Mouse (Mus musculus) Muller cell, postnatal 12 days (primary cell): Measurements from ENCODE around the gene Syt9.

ENCODE experiments used
- DNase-seq: peaks from one replicate; pipeline ENCODE4 v3.0.0-alpha.2; 2015; ENCODE audit errors: inconsistent ontology term

The Syt9 gene

DNA sequence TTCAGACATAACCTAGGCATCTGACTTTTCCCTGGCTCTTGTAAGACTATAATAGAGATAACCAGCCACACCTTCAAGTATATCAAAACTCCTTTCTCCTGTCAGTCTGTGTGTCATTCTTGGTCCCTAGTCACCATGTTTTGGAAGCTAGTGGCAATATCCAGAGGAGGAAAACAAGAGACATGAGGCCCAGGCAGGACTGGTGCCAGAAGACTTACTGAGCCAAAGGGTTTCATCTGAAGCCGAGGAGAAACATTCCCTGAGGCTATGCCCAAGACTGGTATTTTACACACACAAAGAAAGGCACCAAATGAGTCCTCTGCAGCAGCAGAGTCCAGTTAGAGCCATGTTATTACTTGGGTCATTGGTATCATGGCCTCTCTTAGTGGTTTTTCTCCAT, 174.5 kb downstream of the Syt9 start:
- peak; percentile 19 for DNase-seq

DNA sequence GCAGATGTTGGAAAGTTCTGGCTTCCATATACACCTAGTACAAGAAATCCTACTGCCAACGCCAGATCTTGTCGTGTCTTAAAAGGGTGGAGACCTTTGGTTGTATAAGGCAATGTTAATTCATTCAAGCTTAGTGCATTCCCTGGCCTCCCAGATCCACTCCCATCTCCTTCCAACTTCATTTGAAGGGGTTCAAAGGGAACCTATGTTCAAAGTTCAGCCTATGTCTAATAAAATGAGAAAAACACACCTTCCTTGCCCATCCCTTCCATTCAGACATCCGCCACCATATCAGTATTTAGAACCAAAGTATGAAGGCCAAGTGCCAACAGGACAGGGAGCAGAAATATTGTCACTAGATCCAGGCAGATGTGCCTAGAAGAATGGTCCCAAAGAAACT, 177.3 kb downstream of the Syt9 start:
- DNase-seq: no peak

DNA sequence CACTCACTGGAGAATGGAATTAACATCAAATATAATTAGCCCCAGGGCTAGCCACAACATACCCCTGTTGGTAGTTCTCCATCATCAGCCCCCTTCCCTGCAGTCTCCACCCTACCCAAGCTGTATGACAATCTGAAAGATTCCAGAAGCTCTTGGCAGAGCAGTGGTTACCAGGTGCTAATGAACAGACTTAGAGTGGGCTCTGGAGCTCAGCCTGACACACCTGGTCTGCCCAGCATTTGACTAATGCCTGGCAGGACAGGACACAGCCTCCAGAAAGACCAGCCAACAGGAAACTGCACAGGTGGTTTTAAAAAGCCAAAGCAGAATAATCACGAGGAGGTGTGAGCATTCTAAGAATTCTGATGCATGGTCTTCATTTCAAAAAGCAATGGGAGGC, 182.9 kb downstream of the Syt9 start:
- no peak for DNase-seq

DNA sequence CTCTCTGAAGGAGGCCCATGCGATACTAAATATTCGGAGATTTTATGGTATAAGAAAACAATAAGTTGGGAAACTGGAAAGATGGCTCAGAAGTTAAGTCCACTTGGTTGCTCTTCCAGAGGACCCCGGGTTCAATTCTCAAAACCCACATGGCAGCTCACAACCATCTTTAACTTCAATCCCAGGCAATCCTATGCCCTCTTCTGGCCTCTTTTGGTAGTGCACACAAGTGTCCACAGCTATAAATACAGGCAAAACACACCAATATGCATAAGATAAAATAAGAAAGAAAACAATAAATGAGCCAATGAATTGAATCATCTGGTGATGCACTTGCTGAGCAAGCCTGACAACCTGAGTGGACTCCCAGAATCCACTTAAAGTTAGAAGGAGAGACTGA, 185.4 kb downstream of the Syt9 start:
- no peak for DNase-seq

DNA sequence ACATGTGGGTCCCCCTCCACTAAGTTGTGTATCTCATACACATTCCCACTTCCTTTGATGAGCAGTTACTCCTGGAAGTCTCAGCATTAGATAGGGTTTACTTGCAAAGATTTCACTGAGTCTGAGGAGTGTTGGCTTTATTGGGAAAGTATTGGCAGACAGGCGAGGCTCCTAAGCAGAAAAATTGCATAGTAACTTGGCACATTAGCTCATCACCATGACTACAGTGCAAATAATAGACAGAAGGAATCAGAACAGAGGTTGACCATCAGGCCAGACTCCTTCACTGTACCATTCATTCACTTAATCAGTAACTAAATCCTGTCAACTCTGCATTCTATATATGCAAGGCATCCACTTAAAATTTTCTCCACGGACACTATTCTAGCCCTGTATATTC, 190.1 kb downstream of the Syt9 start:
- no peak for DNase-seq

DNA sequence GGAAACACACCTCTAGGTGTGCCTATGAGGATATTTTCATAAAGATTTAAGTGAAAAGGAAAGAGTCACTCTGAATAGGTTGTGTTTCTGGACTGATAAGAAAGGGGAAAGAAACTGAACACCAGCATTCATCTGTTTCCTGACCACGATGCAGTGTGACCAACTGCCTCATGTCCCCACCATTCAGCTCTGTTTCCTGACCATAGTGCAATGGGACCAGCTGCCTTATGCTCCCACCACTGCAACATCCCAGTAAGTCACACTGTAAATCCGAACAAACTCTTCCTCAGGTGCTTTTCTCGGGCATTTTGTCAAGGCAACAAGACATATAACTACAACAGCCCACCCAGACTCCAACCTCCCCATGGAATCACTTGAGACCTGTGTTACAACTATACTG, 191.1 kb downstream of the Syt9 start:
- no peak for DNase-seq

DNA sequence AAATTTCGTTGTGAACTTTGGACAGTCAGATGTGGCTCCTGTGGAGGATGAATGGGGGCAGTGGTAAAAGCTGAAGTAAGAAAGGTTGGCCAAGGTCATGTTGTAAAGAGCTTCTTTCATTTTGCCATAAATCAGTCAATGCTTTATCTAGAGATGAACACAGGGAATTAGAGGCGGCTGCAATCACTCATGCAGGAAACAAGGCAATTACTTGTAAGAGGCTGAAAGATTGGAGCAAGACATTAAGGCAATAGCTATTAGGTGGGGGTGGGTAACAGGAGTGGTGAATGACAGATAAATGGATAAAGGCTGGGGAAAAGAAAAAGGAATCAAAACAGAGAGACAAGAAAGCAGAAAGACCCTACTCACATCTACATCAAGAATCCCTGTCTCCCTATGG, 193.2 kb downstream of the Syt9 start:
- DNase-seq: no peak

DNA sequence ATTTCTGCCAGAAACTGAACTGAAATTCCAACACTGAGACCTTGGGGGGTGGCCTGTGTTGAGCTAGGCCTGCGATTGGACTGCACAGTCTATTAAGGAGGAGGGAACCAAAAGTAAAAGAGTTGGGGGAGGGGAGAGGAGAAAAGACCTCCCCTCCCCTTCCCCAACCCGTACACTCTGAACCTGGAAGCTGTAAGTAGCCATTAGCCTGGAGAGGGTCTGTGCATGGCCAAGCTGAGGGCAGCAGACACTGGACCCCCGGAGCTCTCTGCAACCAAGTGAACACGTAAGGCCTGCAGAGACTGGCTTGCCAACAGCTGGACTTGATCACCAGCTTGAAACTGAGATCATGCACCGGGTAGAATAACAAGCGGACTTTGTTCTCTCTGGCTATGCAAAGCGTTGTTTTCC, 196.7 kb downstream of the Syt9 start, which contains the start of gene Olfml1:
Olfml1 (plus strand) TSS at position 186 of the 411 bp plus-strand sequence.
- no peak for DNase-seq

DNA sequence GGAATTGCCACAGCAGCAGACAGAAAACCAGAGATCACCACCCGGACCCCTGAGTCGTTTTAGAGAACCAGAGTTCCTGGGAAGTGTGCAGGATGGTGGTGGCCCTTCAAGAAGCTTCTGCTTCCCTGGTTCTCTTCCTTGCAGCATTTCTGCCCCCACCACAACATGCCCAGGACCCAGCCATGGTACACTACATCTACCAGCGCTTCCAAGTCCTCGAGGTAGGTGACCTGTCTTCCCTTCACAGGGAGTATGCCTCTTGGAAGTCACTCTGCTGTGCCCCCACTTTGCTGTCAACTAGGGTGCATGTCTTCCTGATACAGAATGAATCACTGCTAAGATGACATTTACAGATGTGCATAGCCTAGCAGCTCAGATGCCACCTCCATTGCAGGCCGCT, 197.1 kb downstream of the Syt9 start:
- no peak for DNase-seq

DNA sequence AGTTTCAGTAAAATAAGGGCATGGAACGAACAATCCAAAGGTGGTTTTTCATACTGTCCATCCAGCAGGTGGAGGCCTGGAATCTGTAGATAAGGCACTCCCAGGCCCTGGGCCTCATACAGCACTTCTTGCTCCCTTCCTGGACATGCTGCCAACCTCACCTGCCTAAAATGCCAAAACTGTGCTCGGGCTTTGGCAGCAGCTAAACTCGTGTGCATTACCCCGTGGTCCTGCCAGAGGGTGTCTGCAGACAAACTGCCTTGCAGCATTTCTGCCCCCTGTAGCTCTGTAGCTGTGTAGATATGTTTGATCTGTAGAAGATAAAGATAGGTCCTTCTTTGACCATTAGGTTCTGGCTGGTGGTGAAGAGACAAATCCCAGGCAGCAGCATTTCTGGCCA, 198.4 kb downstream of the Syt9 start:
- no peak for DNase-seq

DNA sequence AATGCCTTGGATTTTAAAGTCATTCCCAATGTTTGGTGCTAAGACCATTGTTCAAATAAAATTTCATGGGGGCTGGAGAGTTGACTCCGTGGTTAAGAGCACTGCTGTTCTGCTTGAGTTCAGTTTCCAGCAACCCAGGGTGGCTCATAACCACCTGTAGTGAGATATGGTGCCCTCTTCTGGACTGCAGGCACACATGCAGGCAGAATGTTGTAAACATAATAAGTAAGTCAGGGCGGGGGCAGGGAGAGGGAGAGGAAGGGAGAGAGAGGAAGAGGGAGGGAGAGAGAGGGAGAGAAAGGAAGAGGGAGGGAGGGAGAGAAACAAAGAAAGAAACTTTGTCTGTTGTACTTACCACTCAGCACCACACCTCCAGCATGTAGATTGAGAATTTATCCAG, 203.3 kb downstream of the Syt9 start:
- DNase-seq: no peak

DNA sequence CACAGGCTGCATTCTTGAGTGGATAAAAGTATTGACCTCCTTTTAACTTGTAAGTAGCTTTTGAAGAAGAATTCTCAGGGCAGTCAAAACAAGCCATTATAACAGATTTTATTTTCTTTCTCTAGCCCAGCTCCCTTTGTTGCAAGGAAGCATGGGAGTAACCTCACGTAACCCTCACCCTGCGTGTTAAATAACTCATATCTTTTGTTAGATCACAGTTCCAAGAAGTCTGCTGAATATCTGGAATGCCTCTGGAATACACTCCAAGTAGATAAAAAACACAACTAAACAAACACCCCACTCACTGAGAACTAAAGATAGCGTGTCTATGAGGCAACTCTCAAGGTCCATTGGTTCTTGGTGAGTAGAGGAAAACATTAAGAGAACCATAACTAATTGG, 203.7 kb downstream of the Syt9 start:
- DNase-seq: no peak

DNA sequence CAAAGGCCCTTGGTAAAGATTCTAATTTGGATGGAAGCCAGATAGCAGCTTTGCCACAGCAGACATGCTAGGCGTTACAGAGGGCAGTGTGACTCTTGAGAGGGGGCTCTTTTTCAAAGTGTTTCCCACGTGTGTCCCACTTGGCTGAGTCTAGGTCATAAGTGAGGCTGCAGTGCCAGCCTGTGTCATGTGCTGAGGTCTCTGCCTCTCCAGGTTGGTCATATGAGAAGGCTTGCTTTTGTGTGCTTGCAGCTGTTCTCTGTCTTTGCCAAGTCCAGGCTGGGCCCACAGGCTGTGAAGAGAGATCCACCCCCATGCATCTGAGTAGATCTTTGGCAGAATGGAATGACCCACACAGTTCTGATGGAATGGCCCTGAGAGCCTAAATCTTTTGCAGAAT, 222.1 kb downstream of the Syt9 start:
- DNase-seq: peak; percentile 58

DNA sequence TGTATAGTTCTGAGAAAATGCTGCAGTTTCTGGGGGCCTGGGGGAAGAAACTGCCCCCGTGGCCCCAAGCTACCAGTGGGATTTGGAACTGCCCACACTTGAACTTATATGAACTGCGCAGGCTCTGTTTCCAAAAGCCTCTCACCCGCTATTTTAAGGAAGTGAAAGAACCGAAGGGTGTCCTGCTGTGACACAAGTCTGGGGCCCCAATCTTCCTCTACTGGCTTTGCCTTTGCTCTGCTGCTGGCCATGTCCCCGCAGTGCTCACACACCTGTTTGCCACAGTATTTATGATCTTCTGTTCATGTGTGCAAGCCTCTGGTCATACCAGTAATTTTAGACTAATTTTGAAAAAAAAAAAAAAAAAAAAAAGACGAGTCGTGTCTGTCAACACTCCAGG, 223.4 kb downstream of the Syt9 start:
- DNase-seq: no peak

DNA sequence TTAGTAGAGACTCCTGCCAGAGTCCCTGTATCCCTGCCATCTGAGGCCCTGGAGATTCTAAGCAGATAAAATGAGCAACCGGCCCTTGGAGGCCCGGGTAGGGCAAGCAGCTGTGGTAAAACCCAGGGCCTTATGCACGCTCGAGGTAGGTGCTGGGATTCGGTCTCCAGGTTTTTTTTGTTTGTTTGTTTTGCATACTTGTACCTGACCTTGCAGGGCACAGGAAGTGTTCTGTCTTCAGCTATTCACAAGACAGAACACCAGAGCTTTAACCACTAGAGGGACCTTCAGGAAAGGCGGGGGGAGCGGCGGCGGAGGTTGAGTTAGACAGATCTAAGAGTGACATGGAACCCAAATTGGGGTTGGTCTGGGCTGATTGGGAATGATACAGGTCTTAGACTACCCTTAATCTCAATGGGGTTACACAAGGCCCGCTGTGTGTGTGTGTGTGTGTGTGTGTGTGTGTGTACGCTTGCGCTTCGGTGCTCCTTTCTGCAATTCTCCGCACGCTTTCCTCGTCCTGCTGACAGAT, 223.9 kb downstream of the Syt9 start:
- no peak for DNase-seq

DNA sequence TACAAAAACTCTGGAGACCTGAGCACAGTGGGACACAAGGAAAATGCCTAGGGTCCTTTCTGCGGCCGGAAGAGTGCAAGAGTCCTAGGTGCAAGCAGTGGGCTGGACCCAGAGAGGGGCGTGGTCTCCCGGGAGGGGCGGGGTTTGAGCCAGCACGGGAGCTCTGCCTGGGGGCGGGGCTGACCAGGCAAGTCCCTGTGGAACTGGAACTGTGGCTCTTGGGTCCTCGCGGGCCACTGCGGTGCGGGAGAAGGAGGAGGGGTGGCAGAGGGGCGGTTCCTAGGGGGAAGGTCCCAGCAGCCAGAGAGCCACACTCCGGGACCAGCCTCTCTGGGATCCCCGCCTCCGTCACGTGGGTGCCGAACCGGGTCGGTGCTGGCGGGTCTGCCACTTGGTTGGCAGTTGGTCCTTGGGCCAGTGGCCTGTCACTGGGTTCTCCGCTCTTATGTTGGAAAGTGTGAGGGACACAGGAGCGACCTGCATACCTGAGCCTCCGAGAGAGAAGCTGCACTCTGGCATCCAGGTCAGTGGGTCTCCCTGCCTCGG, 224.4 kb downstream of the Syt9 start, which contains the start of gene Ppfibp2:
Ppfibp2 (plus strand) TSS at position 351 of the 546 bp plus-strand sequence.
- peak; percentile 96 for DNase-seq

DNA sequence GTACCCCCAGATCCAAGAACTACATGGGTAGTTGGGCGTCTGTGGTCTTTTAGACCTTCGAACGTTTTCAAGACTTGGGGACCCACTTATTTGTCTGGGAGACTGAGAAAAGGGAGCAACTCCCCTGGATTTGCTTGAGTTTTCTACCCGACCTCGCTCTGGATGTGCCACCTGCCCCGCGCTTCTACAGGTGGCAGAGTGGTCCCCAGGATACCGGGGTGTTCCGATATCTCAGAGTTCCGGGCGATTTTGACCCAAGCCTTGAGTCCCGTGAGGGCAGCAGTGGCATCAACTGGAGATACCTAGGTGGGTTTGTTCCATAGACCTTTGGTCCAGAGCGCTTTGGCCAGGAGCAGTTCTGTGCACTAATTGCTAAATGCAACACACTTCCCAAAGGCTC, 224.9 kb downstream of the Syt9 start:
- DNase-seq: no peak

DNA sequence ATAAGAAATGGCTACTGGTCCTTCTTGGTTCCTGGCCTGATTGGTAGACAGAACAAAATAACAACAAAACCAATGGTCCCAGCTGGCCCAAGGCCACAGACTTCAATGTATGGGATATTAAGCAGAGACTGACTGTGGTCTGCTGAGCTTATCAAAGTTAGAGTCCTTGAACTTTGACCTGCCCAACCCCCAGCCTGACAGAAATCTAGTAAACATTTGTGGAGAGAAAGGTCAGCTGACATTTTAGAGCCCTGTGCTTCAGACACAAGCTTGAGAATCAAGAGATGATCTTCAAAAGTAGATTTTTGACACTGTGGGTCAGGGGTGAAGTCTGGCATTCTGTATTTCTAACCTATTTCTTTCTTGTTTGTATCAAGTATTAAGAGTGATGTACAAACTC, 226.2 kb downstream of the Syt9 start:
- no peak for DNase-seq

DNA sequence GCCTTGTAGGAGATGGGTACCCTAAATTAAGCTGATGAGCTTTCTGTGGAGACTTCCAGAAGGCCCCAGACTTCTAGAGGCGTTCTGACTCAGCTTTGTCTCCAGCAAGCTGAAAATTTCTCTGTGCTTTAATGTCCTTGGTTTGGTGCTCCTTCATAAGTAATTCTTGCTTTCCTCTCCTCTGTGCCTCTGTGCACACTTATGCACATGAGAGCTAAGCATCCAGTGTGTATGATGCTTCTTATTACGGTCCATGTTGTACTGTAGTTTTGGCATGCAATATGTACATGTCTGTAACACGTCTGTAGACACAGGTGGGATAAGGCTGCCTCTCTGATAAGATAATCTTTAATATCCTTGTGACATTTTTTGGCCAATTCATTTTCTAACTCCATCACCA, 227.4 kb downstream of the Syt9 start:
- no peak for DNase-seq
